Mouse (Mus musculus): ENCODE measurements around the gene Cdkn2aipnl.

GRCm38 (mm10) chr11:51962277-51962676 is 5.2 kb upstream of the Cdkn2aipnl start:
- TF ChIP-seq GATA1 (IDR thresholded peaks at IDR 0.05; ENCODE audit: borderline replicate concordance, low read length) (no peak), FLI1 (IDR thresholded peaks at IDR 0.05; ENCODE audit: low read length) (no peak)

Data from megakaryocyte, embryonic 14.5 days (primary cell).